Mouse (Mus musculus) CH12.LX (cell line): Measurements from ENCODE around the gene Hist1h4f. TPM values are rescaled to one million over a fixed set of nuclear protein-coding genes. Genes with fewer than 3 reads are reported as not detected.

Source experiments
- DNase-seq: peaks from one replicate; pipeline ENCODE4 v3.0.0-alpha.2; 2013; ENCODE audit errors: extremely low read depth
- H3K27ac ChIP-seq: 2 replicates; pipeline ENCODE4 v1.5.1; 2012; ENCODE audit warnings: low read depth, mild to moderate bottlenecking, control low read depth, moderate library complexity; ENCODE audit not compliant: insufficient read depth
- H3K27me3 ChIP-seq: replicated peaks from 2 replicates; pipeline ENCODE3; 2012; ENCODE audit warnings: inconsistent platforms
- H3K36me3 ChIP-seq, 2 experiments: replicated peaks in 1 of 2; 2 replicates each; pipeline versions ENCODE3 to v1.6.1; 2012; ENCODE audit warnings: inconsistent platforms in 1 of 2, low read length in 1 of 2, mild to moderate bottlenecking in 1 of 2, mixed read lengths in 1 of 2, moderate library complexity in 1 of 2; ENCODE audit not compliant: control insufficient read depth in 1 of 2, insufficient read depth in 1 of 2
- H3K4me1 ChIP-seq, 2 experiments: 2 replicates each; pipeline ENCODE4 v1.6.1; 2012; ENCODE audit warnings: inconsistent platforms in 1 of 2, moderate library complexity in 1 of 2; ENCODE audit not compliant: insufficient read depth in 2 of 2, control insufficient read depth in 1 of 2
- H3K4me2 ChIP-seq: 2 replicates; pipeline ENCODE4 v1.6.1; 2012; ENCODE audit warnings: low read depth, mild to moderate bottlenecking, control low read depth; ENCODE audit not compliant: poor library complexity, insufficient read depth, severe bottlenecking
- H3K4me3 ChIP-seq, 3 experiments: fragments of 150-350 bp in 1 of 3; sonication (generic) in 1 of 3; replicated peaks in 1 of 3; 2 replicates each; pipeline versions ENCODE3 to v1.5.1; 2011 to 2012; ENCODE audit warnings: low read depth in 2 of 3, low read length in 2 of 3, mild to moderate bottlenecking in 2 of 3, moderate library complexity in 2 of 3, control low read depth in 1 of 3, improper control_type of control experiment in 1 of 3, inconsistent platforms in 1 of 3, mixed read lengths in 1 of 3; ENCODE audit not compliant: poor library complexity in 1 of 3
- H3K79me2 ChIP-seq: replicated peaks from 2 replicates; pipeline ENCODE4 v1.6.1; 2012; ENCODE audit warnings: mild to moderate bottlenecking, moderate library complexity; ENCODE audit not compliant: control insufficient read depth, poor library complexity, insufficient read depth, severe bottlenecking; ENCODE audit errors: extremely low read depth
- H3K9ac ChIP-seq: 2 replicates; pipeline ENCODE4 v1.6.1; 2012; ENCODE audit warnings: low read depth, mild to moderate bottlenecking, control low read depth, moderate library complexity; ENCODE audit not compliant: insufficient read depth
- H3K9me3 ChIP-seq: replicated peaks from 2 replicates; pipeline ENCODE3; 2012; ENCODE audit warnings: low read length, inconsistent platforms, mixed read lengths
- CHD2 ChIP-seq: IDR thresholded peaks from 2 replicates; pipeline ENCODE4 v1.6.1; 2011; ENCODE audit warnings: low read length, improper control_type of control experiment
- CTCF ChIP-seq, 2 experiments: IDR thresholded peaks in 1 of 2; conservative IDR thresholded peaks in 1 of 2; 2 replicates each; pipeline ENCODE4 v1.5.1; 2011 to 2012; ENCODE audit warnings: low read depth in 2 of 2, low read length in 2 of 2, improper control_type of control experiment in 1 of 2, inconsistent platforms in 1 of 2, mild to moderate bottlenecking in 1 of 2, moderate library complexity in 1 of 2
- EP300 ChIP-seq: IDR thresholded peaks from 2 replicates; pipeline ENCODE4 v1.6.1; 2011; ENCODE audit warnings: low read length, improper control_type of control experiment
- ETS1 ChIP-seq: conservative IDR thresholded peaks from 2 replicates; pipeline ENCODE4 v1.6.1; 2012; ENCODE audit warnings: low read depth, mild to moderate bottlenecking, inconsistent platforms, low read length, improper control_type of control experiment, moderate library complexity
- GABPA ChIP-seq: IDR thresholded peaks from 2 replicates; pipeline ENCODE4 v1.6.1; 2012; ENCODE audit warnings: low read depth, low read length, improper control_type of control experiment, inconsistent platforms; ENCODE audit not compliant: insufficient replicate concordance
- IRF4 ChIP-seq: IDR thresholded peaks from 2 replicates; pipeline ENCODE4 v1.6.1; 2014; ENCODE audit warnings: low read depth, mild to moderate bottlenecking, inconsistent platforms, low read length, improper control_type of control experiment
- JUN ChIP-seq: IDR thresholded peaks from 2 replicates; pipeline ENCODE4 v1.6.1; 2011; ENCODE audit warnings: low read depth, mild to moderate bottlenecking, low read length, improper control_type of control experiment, moderate library complexity; ENCODE audit not compliant: insufficient read depth
- JUND ChIP-seq: conservative IDR thresholded peaks from 2 replicates; pipeline ENCODE4 v1.6.1; 2011; ENCODE audit warnings: low read depth, low read length, improper control_type of control experiment
- KAT2A ChIP-seq: IDR thresholded peaks from 2 replicates; pipeline ENCODE4 v1.6.1; 2012; ENCODE audit warnings: low read length, improper control_type of control experiment, inconsistent platforms; ENCODE audit not compliant: insufficient replicate concordance
- MAFK ChIP-seq: IDR thresholded peaks from 2 replicates; pipeline ENCODE4 v1.6.1; 2011; ENCODE audit warnings: low read length, improper control_type of control experiment; ENCODE audit not compliant: insufficient replicate concordance
- MAX ChIP-seq: IDR thresholded peaks from 2 replicates; pipeline ENCODE4 v1.6.1; 2011; ENCODE audit warnings: low read length, improper control_type of control experiment
- MAZ ChIP-seq: IDR thresholded peaks from 2 replicates; pipeline ENCODE4 v1.6.1; 2012; ENCODE audit warnings: low read depth, mild to moderate bottlenecking, inconsistent platforms, low read length, improper control_type of control experiment, moderate library complexity
- MEF2A ChIP-seq: IDR thresholded peaks from 2 replicates; pipeline ENCODE4 v1.6.1; 2014; ENCODE audit warnings: low read depth, mild to moderate bottlenecking, inconsistent platforms, low read length, improper control_type of control experiment, borderline replicate concordance
- MXI1 ChIP-seq: IDR thresholded peaks from 2 replicates; pipeline ENCODE4 v1.6.1; 2011; ENCODE audit warnings: mild to moderate bottlenecking, low read depth, low read length, improper control_type of control experiment
- MYC ChIP-seq: IDR thresholded peaks from 2 replicates; pipeline ENCODE4 v1.6.1; 2011; ENCODE audit warnings: low read depth, mild to moderate bottlenecking, improper control_type of control experiment, low read length
- NELFE ChIP-seq: IDR thresholded peaks from 2 replicates; pipeline ENCODE4 v1.6.1; 2011; ENCODE audit warnings: low read depth, low read length, improper control_type of control experiment
- NRF1 ChIP-seq: IDR thresholded peaks from 2 replicates; pipeline ENCODE4 v1.6.1; 2014; ENCODE audit warnings: low read depth, mild to moderate bottlenecking, inconsistent platforms, low read length, improper control_type of control experiment, moderate library complexity
- PAX5 ChIP-seq: IDR thresholded peaks from 2 replicates; pipeline ENCODE4 v1.6.1; 2012; ENCODE audit warnings: low read length, inconsistent platforms, mixed read lengths
- POLR2AphosphoS2 ChIP-seq: IDR thresholded peaks from 2 replicates; pipeline ENCODE4 v1.6.1; 2011; ENCODE audit warnings: low read depth, low read length, improper control_type of control experiment
- RAD21 ChIP-seq: IDR thresholded peaks from 2 replicates; pipeline ENCODE4 v1.6.1; 2011; ENCODE audit warnings: low read depth, mild to moderate bottlenecking, low read length, improper control_type of control experiment, moderate library complexity
- RCOR1 ChIP-seq: conservative IDR thresholded peaks from 2 replicates; pipeline ENCODE4 v1.6.1; 2012; ENCODE audit warnings: low read depth, mild to moderate bottlenecking, inconsistent platforms, low read length, improper control_type of control experiment
- SIN3A ChIP-seq: IDR thresholded peaks from 2 replicates; pipeline ENCODE4 v1.6.1; 2012; ENCODE audit warnings: low read length, improper control_type of control experiment, inconsistent platforms
- SMC3 ChIP-seq: IDR thresholded peaks from 2 replicates; pipeline ENCODE4 v1.6.1; 2011; ENCODE audit warnings: low read depth, low read length, improper control_type of control experiment
- TBP ChIP-seq: conservative IDR thresholded peaks from 2 replicates; pipeline ENCODE4 v1.6.1; 2011; ENCODE audit warnings: low read depth, low read length, improper control_type of control experiment
- TCF12 ChIP-seq: IDR thresholded peaks from 2 replicates; pipeline ENCODE4 v1.6.1; 2014; ENCODE audit warnings: low read depth, mild to moderate bottlenecking, inconsistent platforms, low read length, improper control_type of control experiment
- UBTF ChIP-seq: IDR thresholded peaks from 2 replicates; pipeline ENCODE4 v1.6.1; 2012; ENCODE audit warnings: low read depth, mild to moderate bottlenecking, inconsistent platforms, low read length, improper control_type of control experiment, moderate library complexity
- USF1 ChIP-seq: IDR thresholded peaks from 2 replicates; pipeline ENCODE4 v1.6.1; 2014; ENCODE audit warnings: low read depth, mild to moderate bottlenecking, inconsistent platforms, low read length, improper control_type of control experiment
- USF2 ChIP-seq: conservative IDR thresholded peaks from 2 replicates; pipeline ENCODE4 v1.6.1; 2011; ENCODE audit warnings: low read depth, low read length, improper control_type of control experiment
- ZC3H11A ChIP-seq: IDR thresholded peaks from 2 replicates; pipeline ENCODE4 v1.6.1; 2012; ENCODE audit warnings: low read depth, mild to moderate bottlenecking, inconsistent platforms, low read length, improper control_type of control experiment
- ZKSCAN1 ChIP-seq: IDR thresholded peaks from 2 replicates; pipeline ENCODE4 v1.6.1; 2012; ENCODE audit warnings: low read depth, inconsistent platforms, low read length, improper control_type of control experiment, borderline replicate concordance
- ZNF384 ChIP-seq: IDR thresholded peaks from 2 replicates; pipeline ENCODE4 v1.6.1; 2012; ENCODE audit warnings: low read depth, low read length, improper control_type of control experiment, inconsistent platforms
- dilution Hi-C: fragments of 300-500 bp; cut with MboI; formaldehyde crosslinking; loops from 2 replicates; pipeline ENCODE4 v1.14.3; 2020; ENCODE audit warnings: low sequenced_read_pairs; ENCODE audit not compliant: extremely low pct_unique_long_range_greater_than_20kb, extremely low pct_ligation_motif_present
- in situ Hi-C: fragments of 300-500 bp; cut with MboI; formaldehyde crosslinking; loops from 3 replicates; pipeline ENCODE4 v1.14.3; 2019; ENCODE audit warnings: low sequenced_read_pairs, low pct_ligation_motif_present, low pct_unique_long_range_greater_than_20kb, mixed read lengths
- polyA plus RNA-seq: library from polyadenylated mRNA; unstranded; fragments of >175 nt; gene quantifications from 2 replicates; pipeline ENCODE4 v1.2.1, GENCODE M21; 2012; ENCODE audit warnings: low read depth; ENCODE audit not compliant: insufficient read length
- total RNA-seq, 2 experiments: library from RNA; depleted of rRNA; stranded (reverse); fragments of 300-350 nt in 1 of 2; fragments of >200 nt in 1 of 2; gene quantifications; 2 replicates each; pipeline ENCODE4 v1.2.3; 2012 to 2014

The Hist1h4f gene
- total and polyA plus RNA-seq, 3 experiments: 9.0 to 4,902 (median 27.1) TPM

- Histone ChIP-seq H3K27me3 (no peaks in the 10 kb centered on the region), H3K9ac (peak overlapping the region; percentile 61), H3K9me3 (no peaks in the 10 kb centered on the region), H3K36me3 (no peaks in the 10 kb centered on the region), H3K79me2 (no peaks in the 10 kb centered on the region), H3K4me2 (peak overlapping the region; percentile 96), H3K4me3 (peak overlapping the region; percentile 41 to 57 (median 54)), H3K4me1 (peaks cover 6 to 40% of the 10 kb centered on the region in 2 experiments; a peak in 3 of 4 replicates), H3K27ac (peak overlapping the region; percentile 66)
- dilution Hi-C loops: no loop called here
- DNase-seq: peak; percentile 65
- in situ Hi-C loops: loop anchor here (10.0 to 25.0 kb wide), 2 partner anchors 201 to 1569 kb away; partner anchors contain the start of gene Zfp184
- TF ChIP-seq CTCF (conservative IDR thresholded peaks at IDR 0.05 in 1 of 2, IDR thresholded peaks at IDR 0.05 in 1 of 2; ENCODE audit: low read depth in 2 of 2, low read length in 2 of 2) (no peak), UBTF (peak; percentile 92)
Measured at GRCm38 (mm10) chr13:23505662-23506345, 45.6 kb downstream of the Hist1h4f start.

- H3K4me1 ChIP-seq: peaks cover 6 to 23% of the 10 kb centered on the region in 2 experiments; a peak in 3 of 4 replicates
- peak; percentile 78 for TF ChIP-seq USF1
- no peak for TF ChIP-seq RCOR1
- TF ChIP-seq EP300: no peak
- TF ChIP-seq JUND: no peak
- TF ChIP-seq NELFE: no peak
- TF ChIP-seq ZC3H11A: no peak
- TF ChIP-seq SIN3A: 0 out of 2 replicates have a peak, but pooled peaks have one; percentile 27
- no peak for TF ChIP-seq ETS1
- no peak for TF ChIP-seq UBTF
- TF ChIP-seq GABPA: no peak
- TF ChIP-seq TBP: peak; percentile 100
- TF ChIP-seq CHD2: no peak
- peak; percentile 65 for TF ChIP-seq USF2
- peak; percentile 96 for TF ChIP-seq MAFK
- peak; percentile 74; the same call in 1 of the 2 replicates for TF ChIP-seq KAT2A
- no peak for TF ChIP-seq CTCF (conservative IDR thresholded peaks at IDR 0.05 in 1 of 2, IDR thresholded peaks at IDR 0.05 in 1 of 2; ENCODE audit: low read depth in 2 of 2, low read length in 2 of 2)
- TF ChIP-seq ZNF384: no peak
- TF ChIP-seq PAX5: no peak
- no peak for TF ChIP-seq SMC3
- no peak for TF ChIP-seq ZKSCAN1
- no peak for TF ChIP-seq MYC
- TF ChIP-seq MAZ: no peak
- TF ChIP-seq NRF1: peak; percentile 64
- TF ChIP-seq POLR2AphosphoS2: no peak
- TF ChIP-seq MXI1: no peak; the same call in 1 of the 2 replicates
- no peak for TF ChIP-seq MEF2A
- TF ChIP-seq TCF12: no peak
- TF ChIP-seq MAX: peak; percentile 88
- TF ChIP-seq RAD21: no peak
- no peak for TF ChIP-seq IRF4
- no peak for TF ChIP-seq JUN
Measured at GRCm38 (mm10) chr13:23503797-23504196, 47.7 kb downstream of the Hist1h4f start.

More at GRCm38 (mm10) chr13:23503797-23504196, 47.7 kb downstream of the Hist1h4f start:
- Histone ChIP-seq H3K27ac (no peak overlapping the region), H3K79me2 (no peaks in the 10 kb centered on the region), H3K4me2 (peak overlapping the region; percentile 84), H3K4me3 (peak overlapping the region; percentile 17 to 43 (median 32)), H3K9ac (peak overlapping the region; percentile 54), H3K27me3 (no peaks in the 10 kb centered on the region), H3K36me3 (no peaks in the 10 kb centered on the region), H3K9me3 (no peaks in the 10 kb centered on the region)
- DNase-seq: peak; percentile 82
- in situ Hi-C loops: loop anchor here (10.0 to 25.0 kb wide), 2 partner anchors 199 to 1566 kb away; partner anchors contain the start of gene Zfp184
- dilution Hi-C loops: no loop called here
